Mouse (Mus musculus) ES-E14 (cell line): Measurements from ENCODE around the gene Cramp1l. TPM values are rescaled to one million over a fixed set of nuclear protein-coding genes. Genes with fewer than 3 reads are reported as not detected.

ENCODE experiments used
- DNase-seq: peaks from one replicate; pipeline ENCODE4 v3.0.0-alpha.2; 2013; ENCODE audit warnings: low read depth, low spot score
- H3K27ac ChIP-seq: 2 replicates; pipeline ENCODE4 v1.5.1; 2012; ENCODE audit warnings: low read depth, mild to moderate bottlenecking, low read length, moderate library complexity, mixed read lengths; ENCODE audit not compliant: poor library complexity, insufficient read depth, severe bottlenecking
- H3K36me3 ChIP-seq: 2 replicates; pipeline ENCODE4 v1.6.1; 2012; ENCODE audit warnings: mild to moderate bottlenecking, low read length, moderate library complexity, mixed read lengths; ENCODE audit not compliant: control insufficient read depth, poor library complexity, insufficient read depth, severe bottlenecking
- H3K4me1 ChIP-seq, 2 experiments: fragments of 150-350 bp in 1 of 2; sonication (generic) in 1 of 2; 2 replicates each; pipeline ENCODE4 v1.6.1; 2012; ENCODE audit warnings: low read length in 2 of 2, mild to moderate bottlenecking in 1 of 2, mixed read lengths in 1 of 2; ENCODE audit not compliant: control insufficient read depth in 2 of 2, insufficient read depth in 2 of 2, poor library complexity in 1 of 2
- H3K4me3 ChIP-seq, 2 experiments: fragments of 150-350 bp in 1 of 2; sonication (generic) in 1 of 2; 2 replicates each; pipeline ENCODE4 v1.5.1; 2012; ENCODE audit warnings: low read length in 2 of 2, low read depth in 1 of 2, mild to moderate bottlenecking in 1 of 2, mixed read lengths in 1 of 2; ENCODE audit not compliant: insufficient read depth in 1 of 2, poor library complexity in 1 of 2, severe bottlenecking in 1 of 2
- H3K9ac ChIP-seq: 2 replicates; pipeline ENCODE4 v1.6.1; 2012; ENCODE audit warnings: low read depth, mild to moderate bottlenecking, low read length, mixed read lengths; ENCODE audit not compliant: poor library complexity, insufficient read depth, severe bottlenecking
- H3K9me3 ChIP-seq: fragments of 150-350 bp; sonication (generic); 2 replicates; pipeline ENCODE4 v1.6.1; 2012; ENCODE audit warnings: low read depth, mild to moderate bottlenecking, low read length; ENCODE audit not compliant: control insufficient read depth, insufficient read depth
- CHD2 ChIP-seq: IDR thresholded peaks from 2 replicates; pipeline ENCODE4 v1.6.1; 2014; ENCODE audit warnings: mild to moderate bottlenecking, low read depth, low read length, inconsistent platforms
- HCFC1 ChIP-seq: IDR thresholded peaks from 2 replicates; pipeline ENCODE4 v1.6.1; 2012; ENCODE audit warnings: low read length, inconsistent platforms, borderline replicate concordance; ENCODE audit not compliant: insufficient read depth
- MAFK ChIP-seq: IDR thresholded peaks from 2 replicates; pipeline ENCODE4 v1.6.1; 2014; ENCODE audit warnings: mild to moderate bottlenecking, low read depth, low read length, inconsistent platforms; ENCODE audit not compliant: insufficient read depth
- ZC3H11A ChIP-seq: IDR thresholded peaks from 2 replicates; pipeline ENCODE4 v1.6.1; 2012; ENCODE audit warnings: low read depth, mild to moderate bottlenecking, inconsistent platforms, low read length, borderline replicate concordance
- ZNF384 ChIP-seq: IDR thresholded peaks from 2 replicates; pipeline ENCODE4 v1.6.1; 2012; ENCODE audit warnings: low read depth, low read length, inconsistent platforms
- in situ Hi-C, 2 experiments: fragments of 600-800 bp; cut with MboI; formaldehyde crosslinking; loops; one replicate each; pipeline ENCODE4 v1.15.1; 2025; ENCODE audit warnings: low sequenced_read_pairs in 2 of 2, inconsistent platforms in 1 of 2; ENCODE audit not compliant: unreplicated experiment in 2 of 2
- total RNA-seq: library from RNA; depleted of rRNA; stranded (reverse); fragments of 300-350 nt; gene quantifications from 2 replicates; pipeline ENCODE4 v1.2.3, GENCODE M21; 2012; rRNA removed

Cramp1l gene
- total RNA-seq, 1 experiment = 9.1 TPM

- no peak for TF ChIP-seq ZNF384
- no peak for TF ChIP-seq MAFK
- no peak for TF ChIP-seq ZC3H11A
- no peak for TF ChIP-seq HCFC1
- no peak for TF ChIP-seq CHD2
- in situ Hi-C loops = no loop called here
- peaks cover 41% of the 10 kb centered on the region for H3K36me3 ChIP-seq
Observed at GRCm38 (mm10) chr17:24913984-24914383, 101.6 kb downstream of the Cramp1l start.

More at GRCm38 (mm10) chr17:24913984-24914383, 101.6 kb downstream of the Cramp1l start:
- Histone ChIP-seq H3K27ac (no peak overlapping the region), H3K9me3 (no peaks in the 10 kb centered on the region), H3K9ac (no peak overlapping the region), H3K4me1 (no peaks in the 10 kb centered on the region), H3K4me3 (no peak overlapping the region)
- no peak for DNase-seq

Other genes with a start within 250 kb of the Cramp1l start
- 0.13 and 0.42 TPM in 2 replicates for gene Meiob, start 211.5 kb downstream of the Cramp1l start, total RNA-seq
- gene Hagh, start 175.6 kb downstream of the Cramp1l start, total RNA-seq = 37.3 and 40.5 TPM in 2 replicates
- 9.7 and 9.8 TPM in 2 replicates for gene Fahd1, start 165.4 kb downstream of the Cramp1l start, total RNA-seq
- 2.5 and 5.8 TPM in 2 replicates for gene Igfals, start 149.8 kb downstream of the Cramp1l start, total RNA-seq
- 85.8 and 118 TPM in 2 replicates for gene Nubp2, start 129.4 kb downstream of the Cramp1l start, total RNA-seq
- gene Spsb3, start 129.1 kb downstream of the Cramp1l start, total RNA-seq = 34.2 and 37.1 TPM in 2 replicates
- gene Eme2, start 120.7 kb downstream of the Cramp1l start, total RNA-seq = 21.8 and 33.7 TPM in 2 replicates
- 36.1 and 39.6 TPM in 2 replicates for gene Mrps34, start 120.7 kb downstream of the Cramp1l start, total RNA-seq
- gene Nme3, start 119.3 kb downstream of the Cramp1l start, total RNA-seq = 59.4 and 84.1 TPM in 2 replicates
- 55.7 and 63.7 TPM in 2 replicates for gene Mapk8ip3, start 78.8 kb downstream of the Cramp1l start, total RNA-seq
- 90.3 and 105 TPM in 2 replicates for gene Jpt2, start 55.1 kb downstream of the Cramp1l start, total RNA-seq
- 8.1 and 12.1 TPM in 2 replicates for gene Ift140, start 297 bp upstream of the Cramp1l start, total RNA-seq
- gene Tmem204, start 67.8 kb upstream of the Cramp1l start, total RNA-seq = 0.32 and 0.62 TPM in 2 replicates
- gene Telo2, start 100.2 kb upstream of the Cramp1l start, total RNA-seq = 34.2 and 47.3 TPM in 2 replicates
- not detected in 2 replicates for gene Ptx4, start 105.0 kb upstream of the Cramp1l start, total RNA-seq
- 35.0 and 62.4 TPM in 2 replicates for gene Clcn7, start 117.6 kb upstream of the Cramp1l start, total RNA-seq
- 0.18 and 0.32 TPM in 2 replicates for gene Ccdc154, start 146.7 kb upstream of the Cramp1l start, total RNA-seq
- not detected in 2 replicates for gene Gm38655, start 159.7 kb upstream of the Cramp1l start, total RNA-seq
- 22.8 and 25.5 TPM in 2 replicates for gene BC003965, start 168.8 kb upstream of the Cramp1l start, total RNA-seq
- gene Unkl, start 172.6 kb upstream of the Cramp1l start, total RNA-seq = 12.4 and 14.8 TPM in 2 replicates
- 17.3 and 28.5 TPM in 2 replicates for gene Gnptg, start 224.3 kb upstream of the Cramp1l start, total RNA-seq
- gene Tsr3, start 224.4 kb upstream of the Cramp1l start, total RNA-seq = 32.3 and 34.9 TPM in 2 replicates
- gene Baiap3, start 240.6 kb upstream of the Cramp1l start, total RNA-seq = 1.4 and 1.9 TPM in 2 replicates